Comparison of ENCODE assay signal across 9 mouse cellular contexts in genomic region chr6:42351776-42352485, GRCm38 (mm10). TPM values are rescaled to one million over a fixed set of nuclear protein-coding genes. Genes with fewer than 3 reads are reported as not detected.
A peak's percentile ranks its signal among the peaks of the same experiment; 100 is the strongest.
DNase-seq lines count a peak whose midpoint lies in the region; ATAC-seq and TF ChIP-seq lines count a peak whose summit lies in the region.
"Had no signal": no experiment of that assay in that cellular context is flagged by ENCODE, and none has a peak within 500 bp of the region (broad histone marks: within the 10 kb centered on the region; RNA-seq: fewer than 3 reads in every experiment).

No protein-coding gene starts in this region.

- no peak for TF ChIP-seq CTCF in G1E (IDR thresholded peaks at IDR 0.05; ENCODE audit: low read depth, low read length)

- peaks cover 57% of the 10 kb centered on the region for H3K4me1 ChIP-seq in G1E (ENCODE audit: insufficient read depth, low read depth, low read length)
- H3K4me1 ChIP-seq in hindbrain, embryonic 14.5 days (replicated peaks; ENCODE audit: control insufficient read depth, insufficient read depth, low read length) = peaks cover 22% of the 10 kb centered on the region
- peaks cover 66% of the 10 kb centered on the region for H3K4me1 ChIP-seq in lung, embryonic 15.5 days

- H3K9ac ChIP-seq in hindbrain, embryonic 14.5 days = no peak overlapping the region
- H3K9ac ChIP-seq in lung, embryonic 15.5 days = peak overlapping the region; percentile 91; the same call in 1 of the 2 replicates

- H3K4me2 ChIP-seq in hindbrain, embryonic 14.5 days (replicated peaks) = no peak overlapping the region
- H3K4me2 ChIP-seq in lung, embryonic 15.5 days = peak overlapping the region; percentile 84

- peak; percentile 19 to 34 for DNase-seq in adrenal gland, adult (ENCODE audit: inconsistent age in 2 of 2, low spot score in 1 of 2)
- DNase-seq in adrenal gland, postnatal 36 days = no peak
- DNase-seq in G1E (ENCODE audit: low spot score) = peak; percentile 36
- no peak for DNase-seq in hindbrain, embryonic 14.5 days (ENCODE audit: low spot score)
- no peak for DNase-seq in layer of hippocampus, adult 18-20 months (ENCODE audit: low spot score in 2 of 2)
- DNase-seq in cerebellum, adult 11-12 months = no peak
- no peak for DNase-seq in layer of hippocampus, postnatal 25 days (ENCODE audit: extremely low spot score in 1 of 2, low spot score in 1 of 2)

- ATAC-seq in G1E (ENCODE audit: extremely low read depth, insufficient number of reproducible peaks, low FRiP score, poor library complexity, severe bottlenecking) = no peak
- ATAC-seq in hindbrain, embryonic 14.5 days (ENCODE audit: low FRiP score) = no peak
- no peak for ATAC-seq in lung, embryonic 15.5 days (ENCODE audit: borderline replicate concordance, extremely low read depth, low FRiP score, low TSS enrichment)

- 88% methylated on average over 7 of the region's 7 CpGs for WGBS in hindbrain, embryonic 14.5 days
- 69% methylated on average over 7 of the region's 7 CpGs for WGBS in lung, embryonic 15.5 days

- H3K4me3 ChIP-seq in G1E (ENCODE audit: low read depth, low read length) = peak overlapping the region; percentile 11; the same call in 1 of the 2 replicates
- H3K4me3 ChIP-seq in hindbrain, embryonic 14.5 days (replicated peaks; ENCODE audit: low read length) = 0 out of 2 replicates have a peak overlapping the region, but pooled peaks have one; percentile 0
- H3K4me3 ChIP-seq in lung, embryonic 15.5 days = peak overlapping the region; percentile 75

- peaks cover 5% of the 10 kb centered on the region; the same call in 1 of the 2 replicates for H3K27me3 ChIP-seq in G1E (ENCODE audit: insufficient read depth, low read length)
- H3K27me3 ChIP-seq in hindbrain, embryonic 14.5 days (ENCODE audit: control insufficient read depth, insufficient read depth, low read length) = no peaks in the 10 kb centered on the region
- no peaks in the 10 kb centered on the region for H3K27me3 ChIP-seq in lung, embryonic 15.5 days

- no peaks in the 10 kb centered on the region for H3K9me3 ChIP-seq in G1E (replicated peaks)
- no peaks in the 10 kb centered on the region for H3K9me3 ChIP-seq in hindbrain, embryonic 14.5 days (ENCODE audit: control insufficient read depth, low read length)
- no peaks in the 10 kb centered on the region for H3K9me3 ChIP-seq in lung, embryonic 15.5 days

- H3K27ac ChIP-seq in hindbrain, embryonic 14.5 days = no peak overlapping the region
- 0 out of 2 replicates have a peak overlapping the region, but pooled peaks have one; percentile 3 for H3K27ac ChIP-seq in lung, embryonic 15.5 days

- H3K36me3 ChIP-seq in G1E (replicated peaks) = peaks cover 21% of the 10 kb centered on the region
- H3K36me3 ChIP-seq in hindbrain, embryonic 14.5 days (replicated peaks; ENCODE audit: control insufficient read depth, insufficient read depth) = peaks cover 31% of the 10 kb centered on the region
- H3K36me3 ChIP-seq in lung, embryonic 15.5 days = peaks cover 32% of the 10 kb centered on the region

RNA-seq across cellular contexts. Expression of gene Zyx, which starts 2.5 kb away (rescaled TPM):
- 100 to 1,000 TPM; 107 to 144 TPM for total RNA-seq in adrenal gland, postnatal 36 days (2021)
- 70.2 and 70.3 TPM in 2 replicates for total RNA-seq in G1E (2014; fragmentation: Nextera tagmentation)
- 14.8 and 19.1 TPM in 2 replicates for total RNA-seq in G1E (2017)
- 319 and 320 TPM in 2 replicates for polyA plus RNA-seq in G1E (2012)
- polyA plus RNA-seq in hindbrain, embryonic 14.5 days (2014; fragmentation: Nextera tagmentation; extraction: Ambion mirVana) = 56.6 and 60.3 TPM in 2 replicates
- polyA plus RNA-seq in lung, embryonic 15.5 days (2015; fragmentation: Nextera tagmentation; extraction: Ambion mirVana) = 161 and 167 TPM in 2 replicates
- 10 to 100 TPM; 39.5 to 40.3 TPM for total RNA-seq in layer of hippocampus, adult 18-20 months (2021)
- total RNA-seq in layer of hippocampus, postnatal 25 days (2021) = 10 to 100 TPM; 47.9 to 51.7 TPM

RNA-seq across cellular contexts. Expression of gene Epha1, which starts 21.1 kb away (rescaled TPM):
- total RNA-seq in adrenal gland, postnatal 36 days (2021) = under 1 TPM; 0.46 to 0.49 TPM
- total RNA-seq in G1E (2014; fragmentation: Nextera tagmentation) (not detected in 2 replicates), G1E (2017) (0.23 TPM in 1 of 2 replicates, not detected in the other)
- not detected in 2 replicates for polyA plus RNA-seq in G1E (2012)
- polyA plus RNA-seq in hindbrain, embryonic 14.5 days (2014; fragmentation: Nextera tagmentation; extraction: Ambion mirVana) = 0.16 and 0.24 TPM in 2 replicates
- polyA plus RNA-seq in lung, embryonic 15.5 days (2015; fragmentation: Nextera tagmentation; extraction: Ambion mirVana) = 14.2 and 16.9 TPM in 2 replicates
- total RNA-seq in layer of hippocampus, adult 18-20 months (2021) = under 1 TPM; 0.13 to 0.20 TPM
- total RNA-seq in layer of hippocampus, postnatal 25 days (2021) = under 1 TPM; 0.22 to 0.47 TPM
- total RNA-seq: megakaryocyte-erythroid progenitor cell, adult 5-6 weeks had no signal

RNA-seq across cellular contexts. Expression of gene Fam131b, which starts 27.5 kb away (rescaled TPM):
- total RNA-seq in adrenal gland, postnatal 36 days (2021) = under 1 TPM; 0.23 to 0.60 TPM
- not detected in 2 replicates for total RNA-seq in G1E (2014; fragmentation: Nextera tagmentation)
- total RNA-seq in G1E (2017) = 0.05 TPM in 1 of 2 replicates, not detected in the other
- polyA plus RNA-seq in G1E (2012) = 0.01 TPM in 1 of 2 replicates, not detected in the other
- polyA plus RNA-seq in hindbrain, embryonic 14.5 days (2014; fragmentation: Nextera tagmentation; extraction: Ambion mirVana) = 7.2 and 7.9 TPM in 2 replicates
- polyA plus RNA-seq in lung, embryonic 15.5 days (2015; fragmentation: Nextera tagmentation; extraction: Ambion mirVana) = 0.06 and 0.14 TPM in 2 replicates
- 10 to 100 TPM; 80.2 to 82.8 TPM for total RNA-seq in layer of hippocampus, adult 18-20 months (2021)
- total RNA-seq in layer of hippocampus, postnatal 25 days (2021) = 10 to 100 TPM; 74.8 to 76.8 TPM
- total RNA-seq: megakaryocyte-erythroid progenitor cell, adult 5-6 weeks had no signal

RNA-seq across cellular contexts. Expression of gene Tas2r143, which starts 48.1 kb away (rescaled TPM):
- total RNA-seq in adrenal gland, postnatal 36 days (2021) = 1 to 10 TPM; 2.3 to 5.9 TPM
- total RNA-seq in G1E (2014; fragmentation: Nextera tagmentation) (not detected in 2 replicates), G1E (2017) (0.22 and 0.23 TPM in 2 replicates)
- not detected in 2 replicates for polyA plus RNA-seq in G1E (2012)
- polyA plus RNA-seq in hindbrain, embryonic 14.5 days (2014; fragmentation: Nextera tagmentation; extraction: Ambion mirVana) = not detected in 2 replicates
- not detected in 2 replicates for polyA plus RNA-seq in lung, embryonic 15.5 days (2015; fragmentation: Nextera tagmentation; extraction: Ambion mirVana)
- not detected for total RNA-seq in layer of hippocampus, adult 18-20 months (2021)
- not detected for total RNA-seq in layer of hippocampus, postnatal 25 days (2021)

RNA-seq across cellular contexts. Expression of gene Tas2r135, which starts 53.3 kb away (rescaled TPM):
- 1 to 10 TPM; 1.3 to 6.4 TPM for total RNA-seq in adrenal gland, postnatal 36 days (2021)
- total RNA-seq in G1E (2014; fragmentation: Nextera tagmentation) (not detected in 2 replicates), G1E (2017) (0.27 TPM in 1 of 2 replicates, not detected in the other)
- polyA plus RNA-seq in G1E (2012) = not detected in 2 replicates
- polyA plus RNA-seq in hindbrain, embryonic 14.5 days (2014; fragmentation: Nextera tagmentation; extraction: Ambion mirVana) = not detected in 2 replicates
- not detected in 2 replicates for polyA plus RNA-seq in lung, embryonic 15.5 days (2015; fragmentation: Nextera tagmentation; extraction: Ambion mirVana)
- total RNA-seq in layer of hippocampus, adult 18-20 months (2021) = not detected
- total RNA-seq in layer of hippocampus, postnatal 25 days (2021) = not detected
- total RNA-seq: megakaryocyte-erythroid progenitor cell, adult 5-6 weeks had no signal

Comparison
In these comparisons a context has a peak if more than half of its experiments do, and no peak if none do; other contexts are left out.
1. DNase-seq: peak in adrenal gland, adult (2 of 2) and G1E (single experiment); none in adrenal gland, postnatal 36 days (0 of 2), hindbrain, embryonic 14.5 days (single experiment), layer of hippocampus, adult 18-20 months (0 of 2), cerebellum, adult 11-12 months (single experiment) and layer of hippocampus, postnatal 25 days (0 of 2).
2. H3K4me3 ChIP-seq: peak in every context shown above with its lines; median percentile 75 in lung, embryonic 15.5 days; 11 in G1E; 0 in hindbrain, embryonic 14.5 days.
3. RNA of gene Fam131b, which starts 27.5 kb away (total RNA-seq): 80.2 to 82.8 TPM in layer of hippocampus, adult 18-20 months and 74.8 to 76.8 TPM in layer of hippocampus, postnatal 25 days; 0.23 to 0.60 TPM in adrenal gland, postnatal 36 days and 0.05 TPM in G1E; every median in the first group is over 10 times any median in the second.